Mouse (Mus musculus) MEL (cell line): ENCODE data around the gene Lhx2. TPM values are rescaled to one million over a fixed set of nuclear protein-coding genes. Genes with fewer than 3 reads are reported as not detected.

Experiments
- DNase-seq: peaks from one replicate; pipeline ENCODE4 v3.0.0; 2011; ENCODE audit warnings: low read depth, low spot score
- H3K27ac ChIP-seq: 2 replicates; pipeline ENCODE4 v1.5.1; 2012; ENCODE audit warnings: low read depth, mild to moderate bottlenecking, control low read depth, low read length, moderate library complexity; ENCODE audit not compliant: control insufficient read depth
- H3K27me3 ChIP-seq, 2 experiments: fragments of 150-350 bp in 1 of 2; sonication (generic) in 1 of 2; 2 replicates each; pipeline ENCODE4 v1.6.1; 2012; ENCODE audit warnings: low read length in 2 of 2, mild to moderate bottlenecking in 2 of 2, improper control_type of control experiment in 1 of 2, moderate library complexity in 1 of 2; ENCODE audit not compliant: insufficient read depth in 2 of 2, control insufficient read depth in 1 of 2
- H3K36me3 ChIP-seq, 2 experiments: 2 replicates each; pipeline ENCODE4 v1.6.1; 2012 to 2014; ENCODE audit warnings: low read length in 2 of 2, improper control_type of control experiment in 1 of 2, inconsistent platforms in 1 of 2, mild to moderate bottlenecking in 1 of 2; ENCODE audit not compliant: insufficient read depth in 2 of 2, control insufficient read depth in 1 of 2
- H3K4me1 ChIP-seq, 2 experiments: fragments of 150-350 bp in 1 of 2; sonication (generic) in 1 of 2; 2 replicates each; pipeline ENCODE4 v1.6.1; 2012; ENCODE audit warnings: low read length in 2 of 2, improper control_type of control experiment in 1 of 2, mild to moderate bottlenecking in 1 of 2; ENCODE audit not compliant: insufficient read depth in 2 of 2, control insufficient read depth in 1 of 2
- H3K4me3 ChIP-seq, 2 experiments: fragments of 150-350 bp in 1 of 2; sonication (generic) in 1 of 2; 2 replicates each; pipeline ENCODE4 v1.5.1; 2012; ENCODE audit warnings: low read depth in 2 of 2, low read length in 2 of 2, mild to moderate bottlenecking in 2 of 2, moderate library complexity in 2 of 2, control low read depth in 1 of 2, improper control_type of control experiment in 1 of 2; ENCODE audit not compliant: control insufficient read depth in 1 of 2, insufficient read depth in 1 of 2
- H3K79me2 ChIP-seq: 2 replicates; pipeline ENCODE4 v1.6.1; 2012; ENCODE audit warnings: mild to moderate bottlenecking, low read length, moderate library complexity; ENCODE audit not compliant: control insufficient read depth, poor library complexity, insufficient read depth
- H3K9ac ChIP-seq: 2 replicates; pipeline ENCODE4 v1.6.1; 2012; ENCODE audit warnings: low read depth, mild to moderate bottlenecking, control low read depth, low read length, moderate library complexity; ENCODE audit not compliant: control insufficient read depth, poor library complexity, severe bottlenecking
- H3K9me3 ChIP-seq: fragments of 150-350 bp; sonication (generic); replicated peaks from 2 replicates; pipeline ENCODE4 v1.6.1; 2012; ENCODE audit warnings: mild to moderate bottlenecking, low read length, improper control_type of control experiment, moderate library complexity; ENCODE audit not compliant: insufficient read depth
- CHD1 ChIP-seq: IDR thresholded peaks from 2 replicates; pipeline ENCODE4 v1.6.1; 2012; ENCODE audit warnings: low read depth, mild to moderate bottlenecking, inconsistent platforms, low read length, improper control_type of control experiment
- ELF1 ChIP-seq: IDR thresholded peaks from 2 replicates; pipeline ENCODE4 v1.6.1; 2014; ENCODE audit warnings: low read depth, mild to moderate bottlenecking, inconsistent platforms, low read length, improper control_type of control experiment, moderate library complexity
- ETS1 ChIP-seq: IDR thresholded peaks from 2 replicates; pipeline ENCODE4 v1.6.1; 2012; ENCODE audit warnings: low read depth, mild to moderate bottlenecking, inconsistent platforms, low read length, improper control_type of control experiment, moderate library complexity
- GATA1 ChIP-seq: IDR thresholded peaks from 2 replicates; pipeline ENCODE4 v1.6.1; 2011; ENCODE audit warnings: low read depth, low read length, improper control_type of control experiment
- HCFC1 ChIP-seq: IDR thresholded peaks from 2 replicates; pipeline ENCODE4 v1.6.1; 2012; ENCODE audit warnings: low read depth, mild to moderate bottlenecking, inconsistent platforms, low read length, improper control_type of control experiment, moderate library complexity
- MAFK ChIP-seq: IDR thresholded peaks from 2 replicates; pipeline ENCODE4 v1.6.1; 2011; ENCODE audit warnings: low read depth, mild to moderate bottlenecking, low read length, improper control_type of control experiment, borderline replicate concordance
- MAX ChIP-seq: IDR thresholded peaks from 2 replicates; pipeline ENCODE4 v1.6.1; 2011; ENCODE audit warnings: low read length, improper control_type of control experiment
- MAZ ChIP-seq: IDR thresholded peaks from 2 replicates; pipeline ENCODE4 v1.6.1; 2012; ENCODE audit warnings: low read depth, mild to moderate bottlenecking, inconsistent platforms, low read length, improper control_type of control experiment
- MXI1 ChIP-seq: IDR thresholded peaks from 2 replicates; pipeline ENCODE4 v1.6.1; 2011; ENCODE audit warnings: mild to moderate bottlenecking, low read depth, low read length, improper control_type of control experiment
- MYB ChIP-seq: IDR thresholded peaks from 2 replicates; pipeline ENCODE4 v1.6.1; 2011; ENCODE audit warnings: mild to moderate bottlenecking, low read depth, low read length, improper control_type of control experiment
- NRF1 ChIP-seq: IDR thresholded peaks from 2 replicates; pipeline ENCODE4 v1.6.1; 2014; ENCODE audit warnings: low read depth, mild to moderate bottlenecking, inconsistent platforms, low read length, improper control_type of control experiment, moderate library complexity; ENCODE audit not compliant: poor library complexity, insufficient read depth, severe bottlenecking
- POLR2A ChIP-seq, 2 experiments: IDR thresholded peaks; 2 replicates each; pipeline ENCODE4 v1.6.1; 2011 to 2012; ENCODE audit warnings: low read length in 2 of 2, mild to moderate bottlenecking in 2 of 2, control low read depth in 1 of 2, improper control_type of control experiment in 1 of 2, low read depth in 1 of 2, moderate library complexity in 1 of 2; ENCODE audit not compliant: control insufficient read depth in 1 of 2, insufficient read depth in 1 of 2, poor library complexity in 1 of 2
- POLR2AphosphoS2 ChIP-seq: IDR thresholded peaks from 2 replicates; pipeline ENCODE4 v1.6.1; 2011; ENCODE audit warnings: low read length, improper control_type of control experiment
- RAD21 ChIP-seq: IDR thresholded peaks from 2 replicates; pipeline ENCODE4 v1.6.1; 2011; ENCODE audit warnings: mild to moderate bottlenecking, low read depth, low read length, improper control_type of control experiment
- RCOR1 ChIP-seq: IDR thresholded peaks from 2 replicates; pipeline ENCODE4 v1.6.1; 2012; ENCODE audit warnings: low read depth, mild to moderate bottlenecking, inconsistent platforms, low read length, improper control_type of control experiment
- SIN3A ChIP-seq: IDR thresholded peaks from 2 replicates; pipeline ENCODE4 v1.6.1; 2012; ENCODE audit warnings: low read length, improper control_type of control experiment, inconsistent platforms
- TBP ChIP-seq: IDR thresholded peaks from 2 replicates; pipeline ENCODE4 v1.8.0; 2011; ENCODE audit warnings: low read depth, low read length, improper control_type of control experiment
- TCF12 ChIP-seq: IDR thresholded peaks from 2 replicates; pipeline ENCODE4 v1.6.1; 2014; ENCODE audit warnings: low read depth, mild to moderate bottlenecking, inconsistent platforms, low read length, improper control_type of control experiment, moderate library complexity
- UBTF ChIP-seq: IDR thresholded peaks from 2 replicates; pipeline ENCODE4 v1.6.1; 2012; ENCODE audit warnings: low read depth, mild to moderate bottlenecking, inconsistent platforms, low read length, improper control_type of control experiment, moderate library complexity, borderline replicate concordance; ENCODE audit not compliant: insufficient read depth
- USF1 ChIP-seq: IDR thresholded peaks from 2 replicates; pipeline ENCODE4 v1.6.1; 2014; ENCODE audit warnings: low read depth, mild to moderate bottlenecking, inconsistent platforms, low read length, improper control_type of control experiment, moderate library complexity
- ZKSCAN1 ChIP-seq: IDR thresholded peaks from 2 replicates; pipeline ENCODE4 v1.6.1; 2012; ENCODE audit warnings: low read depth, mild to moderate bottlenecking, inconsistent platforms, low read length, improper control_type of control experiment, moderate library complexity
- polyA plus RNA-seq, 2 experiments: library from polyadenylated mRNA; stranded (reverse) in 1 of 2; unstranded in 1 of 2; fragments of >175 nt in 1 of 2; fragments of >200 nt in 1 of 2; gene quantifications; 2 replicates each; pipeline versions ENCODE4 v1.2.1 to v1.2.4; 2012; ENCODE audit warnings: low replicate concordance in 2 of 2, low read depth in 1 of 2; ENCODE audit not compliant: insufficient read length in 2 of 2, insufficient read depth in 1 of 2, missing spikeins in 1 of 2
- total RNA-seq: library from RNA; depleted of rRNA; stranded (reverse); fragments of 300-350 nt; gene quantifications from 2 replicates; pipeline ENCODE4 v1.2.3, GENCODE M21; 2012

Gene Lhx2
- total and polyA plus RNA-seq, 3 experiments: 0.12 TPM; not detected in 2

DNA sequence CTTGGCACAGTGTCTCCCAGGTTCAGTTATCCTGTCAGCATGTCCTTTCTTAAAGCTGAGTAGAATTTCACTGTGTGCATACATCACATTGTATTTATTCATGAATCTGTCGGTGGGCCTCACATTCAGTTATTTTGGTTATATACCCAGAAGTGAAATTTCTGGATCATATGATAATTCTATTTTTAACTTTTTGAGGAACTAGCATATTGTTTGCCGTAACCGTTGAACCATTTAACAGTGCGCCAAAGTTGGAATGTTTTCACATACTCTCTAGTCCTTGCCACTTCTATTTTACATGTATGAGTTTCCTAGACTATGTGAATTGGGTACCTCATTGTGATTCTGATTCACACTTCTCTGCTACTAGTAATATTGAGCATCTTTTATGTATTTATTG is 43.1 kb upstream of the Lhx2 start:
- H3K36me3 ChIP-seq: no peaks in the 10 kb centered on the region; a peak in 1 of 4 replicates
- no peaks in the 10 kb centered on the region for H3K4me1 ChIP-seq
- H3K27ac ChIP-seq: no peak overlapping the region
- no peak for DNase-seq
- TF ChIP-seq TCF12 (no peak), USF1 (no peak), RAD21 (no peak)
- no peak overlapping the region for H3K9ac ChIP-seq
- H3K27me3 ChIP-seq: no peaks in the 10 kb centered on the region
- H3K9me3 ChIP-seq: no peaks in the 10 kb centered on the region
- H3K79me2 ChIP-seq: no peaks in the 10 kb centered on the region
- H3K4me3 ChIP-seq: no peak overlapping the region

GRCm38 (mm10) chr2:38300941-38301340 is 38.1 kb upstream of the Lhx2 start:
- H3K27me3 ChIP-seq: no peaks in the 10 kb centered on the region
- DNase-seq: no peak
- no peaks in the 10 kb centered on the region for H3K9me3 ChIP-seq
- H3K9ac ChIP-seq: no peak overlapping the region
- H3K4me1 ChIP-seq: no peaks in the 10 kb centered on the region
- H3K27ac ChIP-seq: no peak overlapping the region
- no peaks in the 10 kb centered on the region; a peak in 1 of 4 replicates for H3K36me3 ChIP-seq
- H3K4me3 ChIP-seq: no peak overlapping the region
- H3K79me2 ChIP-seq: no peaks in the 10 kb centered on the region
- TF ChIP-seq MYB (no peak), GATA1 (0 out of 2 replicates have a peak, but pooled peaks have one; percentile 14), ETS1 (0 out of 2 replicates have a peak, but pooled peaks have one; percentile 18), TBP (no peak), MAFK (peak; percentile 79)
- TF ChIP-seq, all 39 proteins: peak for 3

DNA sequence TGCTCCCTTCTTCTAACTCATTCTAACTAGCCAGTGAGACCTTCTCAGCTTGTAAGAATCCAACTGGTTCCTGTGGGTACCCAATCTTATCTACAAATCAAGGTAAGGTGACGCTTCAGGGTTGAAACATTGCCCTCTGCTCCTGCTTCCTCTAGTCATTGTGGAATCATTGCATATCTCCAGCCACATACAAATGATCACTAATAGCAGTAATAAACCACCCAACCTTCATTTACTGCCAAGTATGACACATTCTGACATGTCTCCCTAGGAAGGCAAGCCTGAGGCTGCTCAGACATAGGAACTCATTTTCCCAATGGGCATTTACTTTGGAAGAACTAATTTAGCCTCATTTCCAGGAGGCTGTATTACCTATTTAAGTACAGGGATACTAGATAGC is 33.9 kb upstream of the Lhx2 start:
- no peak overlapping the region for H3K9ac ChIP-seq
- DNase-seq: no peak
- H3K79me2 ChIP-seq: no peaks in the 10 kb centered on the region
- H3K27ac ChIP-seq: no peak overlapping the region
- no peaks in the 10 kb centered on the region for H3K4me1 ChIP-seq
- no peaks in the 10 kb centered on the region for H3K27me3 ChIP-seq
- H3K9me3 ChIP-seq: no peaks in the 10 kb centered on the region
- no peak for TF ChIP-seq RAD21
- H3K4me3 ChIP-seq: no peak overlapping the region
- H3K36me3 ChIP-seq: no peaks in the 10 kb centered on the region

DNA sequence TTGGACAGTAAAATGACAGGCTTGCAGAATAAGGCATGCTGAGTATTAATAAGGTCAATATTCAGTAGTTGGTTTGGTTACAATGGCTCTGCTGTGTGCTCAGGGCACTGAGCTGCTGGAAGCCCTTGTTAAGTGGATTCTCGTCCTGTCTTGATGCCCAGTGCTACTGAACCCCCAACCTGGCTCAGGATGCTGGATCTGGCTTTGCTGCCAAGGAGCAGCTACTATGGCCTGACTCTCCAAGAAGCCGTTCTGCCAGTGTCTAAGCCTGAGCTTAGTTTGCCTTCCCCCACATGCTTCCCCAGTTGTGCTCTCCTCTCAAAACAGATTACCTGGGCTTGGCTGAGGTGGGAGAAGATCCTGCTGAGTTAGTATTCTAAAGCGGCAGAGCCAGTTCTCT is 26.2 kb upstream of the Lhx2 start:
- DNase-seq: no peak
- H3K9ac ChIP-seq: no peak overlapping the region
- H3K27ac ChIP-seq: no peak overlapping the region
- no peaks in the 10 kb centered on the region for H3K4me1 ChIP-seq
- no peaks in the 10 kb centered on the region for H3K36me3 ChIP-seq
- no peaks in the 10 kb centered on the region for H3K27me3 ChIP-seq
- H3K4me3 ChIP-seq: no peak overlapping the region
- H3K9me3 ChIP-seq: no peaks in the 10 kb centered on the region
- H3K79me2 ChIP-seq: no peaks in the 10 kb centered on the region
- no peak for TF ChIP-seq MAZ
- TF ChIP-seq CHD1: no peak
- no peak for TF ChIP-seq POLR2AphosphoS2
- no peak for TF ChIP-seq RCOR1
- no peak for TF ChIP-seq UBTF
- TF ChIP-seq MXI1: no peak
- no peak for TF ChIP-seq POLR2A (IDR thresholded peaks at IDR 0.05; ENCODE audit: control insufficient read depth in 1 of 2, insufficient read depth in 1 of 2, low read depth in 1 of 2, low read length in 2 of 2, poor library complexity in 1 of 2)
- no peak for TF ChIP-seq NRF1
- no peak for TF ChIP-seq ZKSCAN1
- TF ChIP-seq USF1: no peak
- no peak for TF ChIP-seq ELF1
- TF ChIP-seq SIN3A: no peak
- no peak for TF ChIP-seq HCFC1
- no peak for TF ChIP-seq MAX
